Mouse (Mus musculus) heart, adult 2 months (tissue): ENCODE measurements at regions not wholly inside any gene's neighbourhood (a gene's known extent, or its start where the extent isn't known, plus 50 kb on each side); places are given as distances from the start of the nearest gene placed in this dataset.

Source experiments
- DNase-seq, 2 experiments: peaks; one replicate each; pipeline ENCODE4 v3.0.0; 2021
- H3K27ac ChIP-seq: fragments of 200-600 bp; 2 replicates; pipeline ENCODE4 v1.8.1; 2022
- H3K27me3 ChIP-seq: fragments of 200-500 bp; 2 replicates; pipeline ENCODE4 v1.6.1; 2012; ENCODE audit warnings: mild to moderate bottlenecking, low read length, inconsistent platforms, mixed read lengths; ENCODE audit not compliant: control insufficient read depth, insufficient read depth
- H3K36me3 ChIP-seq: fragments of 200-500 bp; 2 replicates; pipeline ENCODE4 v1.6.1; 2012; ENCODE audit warnings: low read length, inconsistent platforms; ENCODE audit not compliant: control insufficient read depth, insufficient read depth
- H3K4me1 ChIP-seq: fragments of 200-500 bp; 2 replicates; pipeline ENCODE4 v1.6.1; 2011; ENCODE audit warnings: low read length; ENCODE audit not compliant: control insufficient read depth, insufficient read depth
- H3K4me3 ChIP-seq: fragments of 200-600 bp; 2 replicates; pipeline ENCODE4 v1.8.1; 2022
- H3K79me2 ChIP-seq: fragments of 200-500 bp; replicated peaks from 2 replicates; pipeline ENCODE4 v1.6.1; 2012; ENCODE audit warnings: mild to moderate bottlenecking, inconsistent platforms, low read length, moderate library complexity, mixed read lengths; ENCODE audit not compliant: control insufficient read depth, insufficient read depth
- H3K9ac ChIP-seq: fragments of 200-500 bp; 2 replicates; pipeline ENCODE4 v1.6.1; 2012; ENCODE audit warnings: low read depth, mild to moderate bottlenecking, control low read depth, inconsistent platforms, low read length, mixed read lengths
- CTCF ChIP-seq: fragments of 200-600 bp; IDR thresholded peaks from 2 replicates; pipeline ENCODE4 v1.8.1; 2022; ENCODE audit warnings: antibody characterized with exemption, mild to moderate bottlenecking, moderate library complexity
- EP300 ChIP-seq: fragments of 200-500 bp; IDR thresholded peaks from 2 replicates; pipeline ENCODE4 v1.6.1; 2011; ENCODE audit warnings: low read depth, low read length, control low read depth; ENCODE audit not compliant: insufficient read depth
- POLR2A ChIP-seq: fragments of 200-500 bp; IDR thresholded peaks from 2 replicates; pipeline ENCODE4 v1.6.1; 2011; ENCODE audit warnings: mild to moderate bottlenecking, low read depth, low read length, control low read depth; ENCODE audit not compliant: insufficient read depth
- WGBS: fragments of 180-500 bp; shearing (Covaris S2); methylation state at CpG from one replicate; pipeline ENCODE4 v1.1.7; 2018; 5-methylcytosine and 5-hydroxymethylcytosine counted together
- intact Hi-C: fragments of 180-260 bp; cut with DNase I; formaldehyde crosslinking; loops from one replicate; pipeline ENCODE4 v1.15.1; 2025

GRCm38 (mm10) chr8:34385806-34386439 lies 274.4 kb upstream of the Gm10131 start:
- no peak for DNase-seq
- 81% methylated on average over 10 of the region's 10 CpGs for WGBS
- H3K27ac ChIP-seq = no peak overlapping the region

DNA sequence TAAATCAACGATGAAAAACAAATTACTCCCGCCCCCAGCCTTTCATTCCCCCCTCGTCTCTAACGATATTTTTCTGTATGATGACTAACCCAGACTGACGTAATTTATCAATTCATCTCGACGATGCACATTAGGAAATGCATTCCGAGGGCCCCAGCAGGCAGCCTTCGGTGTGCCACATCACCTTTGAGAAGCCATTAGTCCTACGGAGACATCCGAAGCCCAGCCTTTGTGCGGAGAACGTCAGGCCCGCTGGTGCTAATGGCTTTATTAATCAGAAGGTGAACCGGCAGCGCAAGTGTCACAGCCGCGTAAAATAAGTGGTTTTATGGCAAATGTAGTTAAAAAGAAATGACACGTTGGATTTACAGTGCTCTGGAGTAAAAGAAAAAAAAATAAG lies 269.1 kb upstream of the Gm10131 start:
- 84% methylated on average over 19 of the region's 19 CpGs for WGBS

More at GRCm38 (mm10) chr8:34385806-34386439, 274.4 kb upstream of the Gm10131 start:
- intact Hi-C loops = no loop called here
- no peaks in the 10 kb centered on the region for H3K27me3 ChIP-seq
- no peaks in the 10 kb centered on the region for H3K79me2 ChIP-seq
- H3K36me3 ChIP-seq = no peaks in the 10 kb centered on the region
- no peaks in the 10 kb centered on the region for H3K4me1 ChIP-seq
- no peak overlapping the region for H3K4me3 ChIP-seq
- TF ChIP-seq EP300 (no peak), POLR2A (no peak), CTCF (no peak)
- H3K9ac ChIP-seq = no peak overlapping the region

DNA sequence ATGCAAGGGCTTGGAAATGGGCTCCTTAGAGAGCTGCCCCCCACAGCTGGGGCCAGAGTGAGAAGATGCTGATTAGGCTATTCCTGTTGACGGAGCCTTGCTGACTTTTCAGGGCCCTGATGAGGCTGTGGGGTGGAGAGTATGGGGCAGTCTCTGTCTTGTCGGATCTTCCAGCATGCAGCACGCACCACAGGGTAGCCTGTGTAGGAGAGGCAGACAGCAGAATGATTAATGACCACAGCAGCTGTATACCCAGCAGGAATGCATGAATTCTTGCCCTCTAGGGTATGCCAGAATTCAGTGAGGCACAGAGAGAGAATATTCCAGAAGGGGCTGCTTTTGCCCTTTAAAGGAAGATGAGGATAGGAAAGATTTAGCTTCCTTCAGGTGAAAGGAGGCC lies 265.6 kb upstream of the Gm10131 start:
- 56% methylated on average over 3 of the region's 3 CpGs for whole genome bisulfite sequencing
- intact Hi-C loops = no loop called here
- H3K9ac ChIP-seq = no peak overlapping the region
- no peaks in the 10 kb centered on the region for H3K79me2 ChIP-seq
- H3K36me3 ChIP-seq = no peaks in the 10 kb centered on the region
- H3K27ac ChIP-seq = no peak overlapping the region
- H3K4me1 ChIP-seq = no peaks in the 10 kb centered on the region
- DNase-seq = no peak
- H3K27me3 ChIP-seq = no peaks in the 10 kb centered on the region; the same call in none of the 2 replicates
- no peak for TF ChIP-seq EP300
- TF ChIP-seq POLR2A = no peak
- no peak for TF ChIP-seq CTCF
- no peak overlapping the region for H3K4me3 ChIP-seq

More for the DNA sequence above, 269.1 kb upstream of the Gm10131 start:
- no peaks in the 10 kb centered on the region for H3K36me3 ChIP-seq
- TF ChIP-seq POLR2A (no peak), CTCF (no peak), EP300 (no peak)
- no peak overlapping the region for H3K4me3 ChIP-seq
- H3K27me3 ChIP-seq = no peaks in the 10 kb centered on the region; the same call in 1 of the 2 replicates
- DNase-seq = no peak
- intact Hi-C loops = no loop called here
- H3K79me2 ChIP-seq = no peaks in the 10 kb centered on the region
- no peak overlapping the region for H3K27ac ChIP-seq
- no peak overlapping the region for H3K9ac ChIP-seq
- no peaks in the 10 kb centered on the region for H3K4me1 ChIP-seq

DNA sequence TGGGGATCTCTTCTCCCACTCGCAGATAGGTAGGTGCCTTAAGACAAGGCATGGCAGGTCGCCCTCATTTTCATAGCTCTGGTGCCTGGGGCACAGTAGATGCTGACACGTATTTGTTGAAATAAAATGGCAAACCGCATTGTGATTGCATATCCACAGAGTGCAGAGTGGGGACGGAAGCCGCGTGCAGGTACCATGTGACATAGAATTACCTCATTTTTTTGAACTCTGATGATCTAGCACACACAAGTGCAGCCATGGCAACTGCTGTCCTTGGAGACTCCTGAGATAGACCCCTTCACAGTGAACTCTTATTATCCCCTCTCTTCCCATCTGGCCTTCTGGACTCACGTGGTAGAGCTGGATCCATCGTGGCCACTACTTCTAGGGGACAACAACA lies 262.7 kb upstream of the Gm10131 start:
- Histone ChIP-seq H3K27me3 (no peaks in the 10 kb centered on the region; the same call in none of the 2 replicates), H3K9ac (no peak overlapping the region), H3K27ac (no peak overlapping the region), H3K4me3 (no peak overlapping the region), H3K79me2 (no peaks in the 10 kb centered on the region), H3K36me3 (no peaks in the 10 kb centered on the region), H3K4me1 (no peaks in the 10 kb centered on the region)
- DNase-seq = no peak
- TF ChIP-seq CTCF (no peak), POLR2A (no peak), EP300 (no peak)
- WGBS = 86% methylated on average over 9 of the region's 9 CpGs
- intact Hi-C loops = no loop called here

- Histone ChIP-seq H3K9ac (no peak overlapping the region), H3K79me2 (no peaks in the 10 kb centered on the region), H3K4me3 (no peak overlapping the region), H3K27ac (no peak overlapping the region), H3K4me1 (no peaks in the 10 kb centered on the region), H3K27me3 (no peaks in the 10 kb centered on the region; the same call in none of the 2 replicates), H3K36me3 (no peaks in the 10 kb centered on the region)
- no peak for DNase-seq
- 24% methylated on average over 6 of the region's 6 CpGs for WGBS
- intact Hi-C loops = no loop called here
- no peak for TF ChIP-seq POLR2A
- TF ChIP-seq CTCF = no peak
- TF ChIP-seq EP300 = no peak
Measured at GRCm38 (mm10) chr8:34372666-34372980, 261.1 kb upstream of the Gm10131 start.

GRCm38 (mm10) chr8:34371973-34372665 lies 260.6 kb upstream of the Gm10131 start:
- no peak overlapping the region for H3K4me3 ChIP-seq
- no peak overlapping the region for H3K27ac ChIP-seq
- TF ChIP-seq CTCF (no peak), POLR2A (no peak), EP300 (no peak)
- H3K79me2 ChIP-seq = no peaks in the 10 kb centered on the region
- H3K9ac ChIP-seq = no peak overlapping the region
- 64% methylated on average over 17 of the region's 17 CpGs for WGBS
- no peak for DNase-seq
- H3K4me1 ChIP-seq = no peaks in the 10 kb centered on the region
- no peaks in the 10 kb centered on the region for H3K36me3 ChIP-seq
- H3K27me3 ChIP-seq = no peaks in the 10 kb centered on the region; the same call in none of the 2 replicates
- intact Hi-C loops = no loop called here
